Mouse (Mus musculus): ENCODE results near the gene Plcg2. TPM values are rescaled to one million over a fixed set of nuclear protein-coding genes. Genes with fewer than 3 reads are reported as not detected.

The Plcg2 gene
- polyA plus RNA-seq, 1 experiment from 2014 or later: 6.0 TPM

GRCm38 (mm10) chr8:117670461-117670860 lies 172.4 kb downstream of the Plcg2 start:
- H3K4me3 ChIP-seq: peak overlapping the region; percentile 29
- H3K36me3 ChIP-seq: no peaks in the 10 kb centered on the region
- H3K27me3 ChIP-seq (ENCODE audit: low read depth, poor library complexity, severe bottlenecking): no peaks in the 10 kb centered on the region; the same call in 1 of the 2 replicates
- DNase-seq (ENCODE audit: low spot score): peak; percentile 73
- WGBS: 2% methylated on average over 11 of the region's 11 CpGs
- H3K9me3 ChIP-seq (replicated peaks): no peaks in the 10 kb centered on the region
- H3K4me1 ChIP-seq: peaks cover 36% of the 10 kb centered on the region
- H3K27ac ChIP-seq: peak overlapping the region; percentile 66; the same call in 1 of the 2 replicates

GRCm38 (mm10) chr8:117672558-117672957 lies 174.5 kb downstream of the Plcg2 start:
- Histone ChIP-seq H3K36me3 (no peaks in the 10 kb centered on the region), H3K27me3 (ENCODE audit: low read depth, poor library complexity, severe bottlenecking) (no peaks in the 10 kb centered on the region; the same call in 1 of the 2 replicates), H3K4me3 (no peak overlapping the region), H3K9me3 (replicated peaks) (no peaks in the 10 kb centered on the region), H3K4me1 (peaks cover 36% of the 10 kb centered on the region), H3K27ac (no peak overlapping the region)
- WGBS: 92% methylated on average over 3 of the region's 3 CpGs
- no peak for DNase-seq (ENCODE audit: low spot score)

GRCm38 (mm10) chr8:117673430-117673830 lies 175.3 kb downstream of the Plcg2 start, which contains the start of gene Sdr42e1:
TSS of gene Sdr42e1 (minus strand) at chr8:117673689.
- Histone ChIP-seq H3K27ac (peak within 1 kb of the TSS; percentile 42; the same call in 1 of the 2 replicates), H3K27me3 (ENCODE audit: low read depth, poor library complexity, severe bottlenecking) (no peaks in the 10 kb centered on the region; the same call in 1 of the 2 replicates), H3K36me3 (no peaks in the 10 kb centered on the region), H3K9me3 (replicated peaks) (no peaks in the 10 kb centered on the region), H3K4me3 (peak within 1 kb of the TSS; percentile 57), H3K4me1 (peaks cover 36% of the 10 kb centered on the region)
- peak; percentile 60 for DNase-seq (ENCODE audit: low spot score)
- WGBS: 13% methylated on average over 17 of the region's 17 CpGs

GRCm38 (mm10) chr8:117675171-117675570 lies 177.1 kb downstream of the Plcg2 start:
- Histone ChIP-seq H3K4me1 (peaks cover 22% of the 10 kb centered on the region), H3K4me3 (no peak overlapping the region), H3K27ac (no peak overlapping the region), H3K36me3 (no peaks in the 10 kb centered on the region), H3K9me3 (replicated peaks) (no peaks in the 10 kb centered on the region), H3K27me3 (ENCODE audit: low read depth, poor library complexity, severe bottlenecking) (no peaks in the 10 kb centered on the region; the same call in 1 of the 2 replicates)
- 83% methylated on average over 5 of the region's 5 CpGs for WGBS
- DNase-seq (ENCODE audit: low spot score): no peak

- Histone ChIP-seq H3K4me1 (peaks cover 9% of the 10 kb centered on the region), H3K36me3 (no peaks in the 10 kb centered on the region), H3K27me3 (ENCODE audit: low read depth, poor library complexity, severe bottlenecking) (peaks cover 2% of the 10 kb centered on the region; the same call in 1 of the 2 replicates), H3K4me3 (no peak overlapping the region), H3K27ac (no peak overlapping the region), H3K9me3 (replicated peaks) (no peaks in the 10 kb centered on the region)
- 84% methylated on average over 9 of the region's 9 CpGs for WGBS
- no peak for DNase-seq (ENCODE audit: low spot score)
These were observed 178.4 kb downstream of the Plcg2 start for GRCm38 (mm10) chr8:117676460-117676859.

- no peak for DNase-seq (ENCODE audit: low spot score)
- Histone ChIP-seq H3K27ac (no peak overlapping the region), H3K9me3 (replicated peaks) (no peaks in the 10 kb centered on the region), H3K36me3 (no peaks in the 10 kb centered on the region), H3K4me3 (no peak overlapping the region), H3K27me3 (ENCODE audit: low read depth, poor library complexity, severe bottlenecking) (peaks cover 7% of the 10 kb centered on the region; the same call in 1 of the 2 replicates), H3K4me1 (peaks cover 9% of the 10 kb centered on the region)
- WGBS: 90% methylated on average over 8 of the region's 8 CpGs
These were observed 178.9 kb downstream of the Plcg2 start for GRCm38 (mm10) chr8:117677011-117677410.

- H3K27ac ChIP-seq: no peak overlapping the region
- peaks cover 15% of the 10 kb centered on the region; the same call in 1 of the 2 replicates for H3K27me3 ChIP-seq (ENCODE audit: low read depth, poor library complexity, severe bottlenecking)
- no peaks in the 10 kb centered on the region for H3K36me3 ChIP-seq
- WGBS: 82% methylated on average over 4 of the region's 4 CpGs
- DNase-seq (ENCODE audit: low spot score): no peak
- H3K4me3 ChIP-seq: no peak overlapping the region
- H3K4me1 ChIP-seq: peaks cover 5% of the 10 kb centered on the region
- H3K9me3 ChIP-seq (replicated peaks): no peaks in the 10 kb centered on the region
These were observed 180.6 kb downstream of the Plcg2 start for GRCm38 (mm10) chr8:117678650-117679049.

GRCm38 (mm10) chr8:117683925-117684472 lies 185.9 kb downstream of the Plcg2 start:
- H3K36me3 ChIP-seq: no peaks in the 10 kb centered on the region
- peaks cover 15% of the 10 kb centered on the region; the same call in 1 of the 2 replicates for H3K27me3 ChIP-seq (ENCODE audit: low read depth, poor library complexity, severe bottlenecking)
- H3K4me1 ChIP-seq: peaks cover 31% of the 10 kb centered on the region
- no peak for DNase-seq (ENCODE audit: low spot score)
- H3K4me3 ChIP-seq: 0 out of 2 replicates have a peak overlapping the region, but pooled peaks have one; percentile 8
- 56% methylated on average over 10 of the region's 10 CpGs for WGBS
- H3K9me3 ChIP-seq (replicated peaks): no peaks in the 10 kb centered on the region
- H3K27ac ChIP-seq: 0 out of 2 replicates have a peak overlapping the region, but pooled peaks have one; percentile 7

GRCm38 (mm10) chr8:117684504-117684903 lies 186.4 kb downstream of the Plcg2 start:
- Histone ChIP-seq H3K27ac (peak overlapping the region; percentile 48), H3K4me3 (0 out of 2 replicates have a peak overlapping the region, but pooled peaks have one; percentile 8), H3K4me1 (peaks cover 31% of the 10 kb centered on the region), H3K9me3 (replicated peaks) (no peaks in the 10 kb centered on the region), H3K27me3 (ENCODE audit: low read depth, poor library complexity, severe bottlenecking) (peaks cover 15% of the 10 kb centered on the region; the same call in 1 of the 2 replicates), H3K36me3 (no peaks in the 10 kb centered on the region)
- 34% methylated on average over 11 of the region's 11 CpGs for WGBS
- peak; percentile 64 for DNase-seq (ENCODE audit: low spot score)

Small RNA genes within 50 kb of the gene (microRNA-seq; reads per million reads assigned to microRNA genes)
- not detected for gene Gm27361
- gene Mir7077: not detected
- not detected for gene Mir7078

Other genes starting within 250 kb of the Plcg2 start
- 7.6 and 8.2 TPM in 2 replicates for gene Cmip, start 241.2 kb upstream of the Plcg2 start, polyA plus RNA-seq (2016; fragmentation: Nextera tagmentation; extraction: Ambion mirVana)
- gene Sdr42e1, start 175.4 kb downstream of the Plcg2 start, polyA plus RNA-seq (2016; fragmentation: Nextera tagmentation; extraction: Ambion mirVana): 0.64 and 0.78 TPM in 2 replicates
- not detected in 2 replicates for gene Hsd17b2, start 203.6 kb downstream of the Plcg2 start, polyA plus RNA-seq (2016; fragmentation: Nextera tagmentation; extraction: Ambion mirVana)